ENCODE assay signal across 19 mouse cellular contexts in the genomic region with DNA sequence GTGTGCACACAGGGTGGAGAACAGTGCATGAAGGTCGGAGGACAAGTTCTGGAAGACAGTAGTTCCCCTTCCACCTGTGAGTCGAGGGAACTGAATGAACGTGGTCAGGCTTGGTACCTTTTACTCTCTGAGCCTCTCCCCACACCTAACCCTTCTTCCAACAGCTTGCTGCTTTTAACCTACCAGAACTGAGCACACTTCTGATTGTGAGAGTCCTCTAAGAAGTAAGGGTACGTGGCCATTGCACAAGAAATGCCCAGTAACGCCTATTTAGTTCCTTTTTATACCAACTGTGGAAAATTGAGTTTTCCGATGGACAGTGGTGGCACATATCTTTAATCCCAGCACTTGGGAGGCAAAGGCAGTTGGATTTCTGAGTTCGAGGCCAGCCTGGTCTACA. TPM values are rescaled to one million over a fixed set of nuclear protein-coding genes. Genes with fewer than 3 reads are reported as not detected.
"Had no signal": no experiment of that assay in that cellular context is flagged by ENCODE, and none has a peak within 500 bp of the region (broad histone marks: within the 10 kb centered on the region; RNA-seq: fewer than 3 reads in every experiment).

No protein-coding gene starts in this region.

- H3K27me3 ChIP-seq: lung, embryonic 15.5 days; megakaryocyte, embryonic 14.5 days; midbrain, embryonic 13.5 days; midbrain, embryonic 15.5 days; neural tube, embryonic 12.5 days; stomach, embryonic 15.5 days had no signal

- DNase-seq: liver, postnatal 0 days; lung, adult 2 months; lung, postnatal 14 days; lung, postnatal 36 days; right cerebral cortex, postnatal 14 days; thymus, adult 18-20 months; thymus, postnatal 14 days; thymus, postnatal 36 days had no signal

- H3K9ac ChIP-seq: liver, postnatal 0 days; lung, embryonic 15.5 days; midbrain, embryonic 13.5 days; midbrain, embryonic 15.5 days; neural tube, embryonic 12.5 days; stomach, embryonic 15.5 days had no signal

- ATAC-seq: liver, postnatal 0 days; lung, postnatal 0 days; midbrain, embryonic 13.5 days; midbrain, embryonic 15.5 days had no signal

- H3K4me2 ChIP-seq: lung, embryonic 15.5 days; midbrain, embryonic 11.5 days; midbrain, embryonic 13.5 days; midbrain, embryonic 15.5 days; neural tube, embryonic 12.5 days; stomach, embryonic 15.5 days had no signal

- H3K4me3 ChIP-seq: lung, embryonic 15.5 days; megakaryocyte, embryonic 14.5 days; midbrain, embryonic 13.5 days; midbrain, embryonic 15.5 days; neural tube, embryonic 12.5 days; stomach, embryonic 15.5 days had no signal

- H3K9me3 ChIP-seq: lung, embryonic 15.5 days; megakaryocyte, embryonic 14.5 days; midbrain, embryonic 13.5 days; midbrain, embryonic 15.5 days; neural tube, embryonic 12.5 days; stomach, embryonic 15.5 days had no signal

- H3K36me3 ChIP-seq: lung, embryonic 15.5 days; midbrain, embryonic 15.5 days; stomach, embryonic 15.5 days had no signal

- H3K4me1 ChIP-seq: lung, embryonic 15.5 days; midbrain, embryonic 13.5 days; neural tube, embryonic 12.5 days; stomach, embryonic 15.5 days had no signal

- H3K27ac ChIP-seq: lung, embryonic 15.5 days; macrophage; midbrain, embryonic 13.5 days; midbrain, embryonic 15.5 days; neural tube, embryonic 12.5 days; stomach, embryonic 15.5 days had no signal

RNA-seq across cellular contexts. Expression of a gene that starts 28.2 kb away (rescaled TPM):
- total RNA-seq: monocyte, adult 5-6 weeks; neutrophil, adult 5-6 weeks had no signal
- polyA plus RNA-seq: lung, adult 2 months; lung, embryonic 15.5 days had no signal
